Mouse (Mus musculus) CH12.LX (cell line): ENCODE measurements around the gene Prkn.

Experiments
- CTCF ChIP-seq, 2 experiments: IDR thresholded peaks in 1 of 2; conservative IDR thresholded peaks in 1 of 2; 2 replicates each; pipeline ENCODE4 v1.5.1; 2011 to 2012; ENCODE audit warnings: low read depth in 2 of 2, low read length in 2 of 2, improper control_type of control experiment in 1 of 2, inconsistent platforms in 1 of 2, mild to moderate bottlenecking in 1 of 2, moderate library complexity in 1 of 2
- ZKSCAN1 ChIP-seq: IDR thresholded peaks from 2 replicates; pipeline ENCODE4 v1.6.1; 2012; ENCODE audit warnings: low read depth, inconsistent platforms, low read length, improper control_type of control experiment, borderline replicate concordance

DNA sequence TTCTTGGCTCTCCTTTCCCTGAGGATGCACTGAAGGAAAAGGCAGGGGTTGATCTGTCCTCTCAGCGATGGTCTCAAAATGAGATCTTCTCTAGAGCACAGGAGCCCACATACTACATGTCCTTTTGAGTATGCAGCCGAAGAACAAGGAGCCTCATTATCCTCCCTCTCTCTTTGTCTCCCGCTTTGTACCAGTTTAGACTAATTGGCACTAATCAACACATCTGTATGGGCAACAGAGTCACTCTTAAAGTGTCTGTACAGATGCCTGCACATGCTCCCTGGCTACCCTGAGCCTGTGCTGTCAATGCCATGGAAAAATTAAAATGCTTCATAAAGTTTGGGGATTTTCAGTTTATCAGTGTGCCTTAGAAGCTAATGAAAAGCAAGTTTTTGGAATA lies 924.9 kb downstream of the Prkn start:
- TF ChIP-seq ZKSCAN1 = no peak
- TF ChIP-seq CTCF (conservative IDR thresholded peaks at IDR 0.05 in 1 of 2, IDR thresholded peaks at IDR 0.05 in 1 of 2; ENCODE audit: low read depth in 2 of 2, low read length in 2 of 2) = no peak
